Mouse (Mus musculus): ENCODE measurements at regions not wholly inside any gene's neighbourhood (a gene's known extent, or its start where the extent isn't known, plus 50 kb on each side); places are given as distances from the start of the nearest gene placed in this dataset.

DNA sequence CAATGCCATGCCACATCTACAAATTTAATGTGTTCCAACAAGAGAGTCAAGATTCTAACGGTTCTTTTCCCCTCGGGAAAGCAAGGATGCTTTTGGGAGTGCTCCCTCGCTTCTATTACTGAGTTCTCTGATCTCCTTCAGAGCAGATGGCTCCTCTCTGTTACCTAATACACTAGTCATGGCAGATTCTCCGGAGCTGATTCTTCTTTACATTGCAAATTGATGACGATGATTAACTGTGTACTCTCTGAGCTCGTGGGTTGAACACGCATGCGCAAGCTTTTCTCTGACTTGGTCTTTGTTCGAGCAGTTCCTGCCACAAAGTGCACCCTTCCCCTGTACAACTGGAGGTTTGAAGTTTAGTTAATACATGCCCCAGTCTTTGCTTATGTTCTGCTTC, 471.5 kb upstream of the Tenm4 start:
- DNase-seq (ENCODE audit: extremely low spot score in 1 of 2, low spot score in 2 of 2) = no peak
- Histone ChIP-seq H3K27ac (no peak overlapping the region), H3K4me3 (no peak overlapping the region)
- TF ChIP-seq CTCF (IDR thresholded peaks at IDR 0.05) = no peak
- intact Hi-C loops (cut with DNase I) = no loop called here

- DNase-seq (ENCODE audit: extremely low spot score in 1 of 2, low spot score in 2 of 2) = no peak
- Histone ChIP-seq H3K27ac (no peak overlapping the region), H3K4me3 (no peak overlapping the region)
- TF ChIP-seq CTCF (IDR thresholded peaks at IDR 0.05) = no peak
- intact Hi-C loops (cut with DNase I) = no loop called here
Measured at GRCm38 (mm10) chr7:95710088-95710487, 461.0 kb upstream of the Tenm4 start.

GRCm38 (mm10) chr7:95720083-95720482, 451.0 kb upstream of the Tenm4 start:
- intact Hi-C loops (cut with DNase I) = no loop called here
- DNase-seq (ENCODE audit: extremely low spot score in 1 of 2, low spot score in 2 of 2) = no peak
- H3K27ac ChIP-seq = no peak overlapping the region
- H3K4me3 ChIP-seq = no peak overlapping the region
- TF ChIP-seq CTCF (IDR thresholded peaks at IDR 0.05) = no peak

DNA sequence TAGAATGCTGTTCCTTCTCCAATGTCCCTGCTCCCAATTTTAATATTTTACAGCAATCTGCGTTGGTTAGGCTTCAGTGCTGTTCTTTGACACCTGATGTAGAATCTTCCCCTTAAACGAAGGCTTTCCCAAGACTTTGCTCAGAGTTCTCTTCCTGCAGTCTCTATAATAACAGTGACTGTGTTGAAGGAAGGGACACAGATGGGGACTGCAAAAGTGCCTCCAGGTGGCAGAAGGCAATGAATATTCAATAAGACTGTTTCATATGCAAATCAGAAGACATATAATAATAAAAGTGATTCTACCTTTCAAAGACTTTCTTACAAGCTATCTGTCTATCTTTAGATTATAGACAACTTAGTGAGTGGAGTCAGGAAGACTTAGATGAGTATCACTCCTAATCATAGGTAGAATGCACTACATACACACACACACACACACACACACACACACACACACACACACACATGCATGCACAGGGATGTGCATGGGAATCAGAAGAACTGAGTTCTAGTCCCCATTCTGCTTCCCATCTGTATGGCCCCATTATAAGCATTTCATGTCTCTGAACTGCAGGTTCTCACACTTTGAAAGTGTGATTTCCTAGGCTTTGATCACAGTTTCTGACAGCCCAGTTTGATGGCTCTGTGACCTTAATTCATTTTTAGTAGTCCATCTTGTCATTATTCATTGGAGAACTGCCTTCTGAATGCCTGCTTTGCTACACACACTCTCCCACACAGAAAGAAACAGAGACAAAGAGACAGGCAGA, 445.1 kb upstream of the Tenm4 start:
- H3K4me3 ChIP-seq = no peak overlapping the region
- TF ChIP-seq CTCF (IDR thresholded peaks at IDR 0.05) = no peak
- no peak overlapping the region for H3K27ac ChIP-seq
- intact Hi-C loops (cut with DNase I) = no loop called here
- DNase-seq (ENCODE audit: extremely low spot score in 1 of 2, low spot score in 2 of 2) = no peak

DNA sequence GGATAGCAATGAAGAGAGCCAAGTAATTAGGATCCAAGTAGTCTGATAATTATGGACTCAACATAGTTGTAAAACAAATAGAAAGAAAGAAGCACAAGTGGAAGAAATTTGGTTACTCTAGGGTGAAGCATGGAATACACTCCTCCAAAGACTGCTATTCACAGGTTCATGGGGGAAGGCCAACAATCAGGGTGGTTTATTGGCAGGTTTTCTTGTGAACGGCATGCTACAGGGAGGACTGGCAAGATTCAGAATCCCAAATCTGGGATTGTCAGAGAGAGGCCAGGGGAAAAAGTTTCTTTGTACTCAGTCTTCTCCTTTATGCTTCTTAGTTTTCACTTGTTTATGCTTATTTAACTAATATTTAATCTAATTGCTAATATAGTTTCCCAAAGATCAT, 437.2 kb upstream of the Tenm4 start:
- Histone ChIP-seq H3K27ac (no peak overlapping the region), H3K4me3 (no peak overlapping the region)
- intact Hi-C loops (cut with DNase I) = no loop called here
- no peak for TF ChIP-seq CTCF (IDR thresholded peaks at IDR 0.05)
- no peak for DNase-seq (ENCODE audit: extremely low spot score in 1 of 2, low spot score in 2 of 2)

DNA sequence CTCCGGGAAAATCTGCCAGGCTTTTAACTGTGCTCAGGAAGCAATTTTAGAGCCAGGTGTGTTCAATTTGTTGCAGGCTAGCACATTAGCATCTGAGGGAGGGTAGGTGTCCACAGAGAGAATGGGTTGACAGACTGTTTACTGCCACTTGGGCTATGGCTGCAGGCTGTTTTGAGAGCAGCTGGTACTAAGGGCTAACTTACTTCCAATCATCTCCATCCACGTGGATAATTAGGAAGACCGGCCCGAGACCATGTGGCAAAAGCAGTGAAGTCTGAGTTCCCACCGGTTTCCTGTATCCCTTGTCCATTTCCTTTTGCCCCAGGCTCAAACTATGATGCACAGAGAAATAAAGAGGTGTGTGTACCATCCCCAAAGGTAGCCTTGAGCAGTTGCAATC, 436.5 kb upstream of the Tenm4 start:
- DNase-seq (ENCODE audit: extremely low spot score in 1 of 2, low spot score in 2 of 2) = no peak
- Histone ChIP-seq H3K27ac (no peak overlapping the region), H3K4me3 (no peak overlapping the region)
- TF ChIP-seq CTCF (IDR thresholded peaks at IDR 0.05) = no peak
- intact Hi-C loops (cut with DNase I) = no loop called here

DNA sequence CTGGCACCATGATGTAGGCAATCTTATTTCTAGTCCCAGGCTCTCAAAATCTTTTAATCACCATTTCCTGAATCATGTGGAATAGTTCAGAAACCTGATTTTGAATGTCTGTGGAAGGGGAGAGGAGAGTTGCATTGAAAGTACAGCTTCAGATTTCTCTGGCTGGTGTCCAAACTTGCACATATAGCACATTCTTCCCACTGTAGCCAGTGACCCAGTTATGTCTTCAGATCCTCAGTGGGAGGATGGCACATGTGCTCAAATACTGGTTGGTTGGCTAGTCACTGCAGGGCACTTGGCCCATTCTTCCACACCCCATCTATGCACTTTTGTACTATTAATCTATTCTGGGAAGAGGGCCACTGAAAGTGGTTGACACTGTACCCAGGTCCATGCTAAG, 434.3 kb upstream of the Tenm4 start:
- no peak overlapping the region for H3K27ac ChIP-seq
- intact Hi-C loops (cut with DNase I) = no loop called here
- DNase-seq (ENCODE audit: extremely low spot score in 1 of 2, low spot score in 2 of 2) = no peak
- TF ChIP-seq CTCF (IDR thresholded peaks at IDR 0.05) = no peak
- H3K4me3 ChIP-seq = no peak overlapping the region

DNA sequence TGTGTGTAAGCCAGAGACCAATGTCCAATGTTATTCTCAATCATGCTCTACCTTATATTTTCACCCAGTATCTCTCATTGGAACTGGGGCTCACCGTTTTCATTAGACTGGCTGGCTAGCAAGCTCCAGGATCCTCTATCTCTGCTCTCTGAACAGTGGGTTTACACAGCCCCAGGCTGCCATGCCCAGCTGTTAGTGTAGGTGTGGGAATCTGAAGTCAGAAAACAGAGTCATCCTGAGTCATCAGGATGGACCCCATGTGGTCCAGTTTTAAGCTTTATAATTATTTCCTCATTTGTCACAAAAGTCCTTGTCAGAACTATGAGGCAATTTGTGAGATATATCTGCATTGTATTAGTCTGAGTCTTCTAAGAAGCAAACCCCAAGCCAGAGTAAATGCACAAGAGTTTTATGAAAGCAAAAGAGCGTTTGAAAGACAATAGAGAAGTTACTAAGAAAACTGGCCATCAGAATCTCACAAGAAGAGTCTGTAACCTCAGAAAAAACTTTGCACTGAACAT, 432.3 kb upstream of the Tenm4 start:
- no peak for TF ChIP-seq CTCF (IDR thresholded peaks at IDR 0.05)
- intact Hi-C loops (cut with DNase I) = no loop called here
- H3K27ac ChIP-seq = no peak overlapping the region
- DNase-seq (ENCODE audit: extremely low spot score in 1 of 2, low spot score in 2 of 2) = no peak
- H3K4me3 ChIP-seq = no peak overlapping the region

- intact Hi-C loops (cut with DNase I) = no loop called here
- no peak overlapping the region for H3K27ac ChIP-seq
- H3K4me3 ChIP-seq = no peak overlapping the region
- no peak for TF ChIP-seq CTCF (IDR thresholded peaks at IDR 0.05)
- no peak for DNase-seq (ENCODE audit: extremely low spot score in 1 of 2, low spot score in 2 of 2)
Measured at GRCm38 (mm10) chr7:95739779-95740178, 431.3 kb upstream of the Tenm4 start.

DNA sequence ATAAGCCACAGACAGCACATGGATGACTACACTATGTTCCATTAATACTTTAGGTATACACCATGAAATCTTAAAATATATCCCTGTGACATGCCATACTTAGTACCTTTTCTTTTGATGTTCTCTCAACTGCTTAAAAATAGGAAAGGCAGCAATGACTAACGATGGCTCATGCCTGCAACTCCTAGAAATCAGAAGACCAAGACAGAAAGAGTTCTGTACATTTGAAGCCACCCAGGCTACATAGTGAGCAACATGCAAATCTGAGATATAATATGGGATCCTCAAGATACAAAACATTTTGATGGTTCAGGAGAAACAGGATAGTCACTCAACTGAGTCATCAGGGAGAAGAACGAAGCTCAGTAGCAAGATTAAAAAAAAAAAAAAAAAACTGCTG, 412.7 kb upstream of the Tenm4 start:
- intact Hi-C loops (cut with DNase I) = no loop called here
- no peak for DNase-seq (ENCODE audit: extremely low spot score in 1 of 2, low spot score in 2 of 2)

DNA sequence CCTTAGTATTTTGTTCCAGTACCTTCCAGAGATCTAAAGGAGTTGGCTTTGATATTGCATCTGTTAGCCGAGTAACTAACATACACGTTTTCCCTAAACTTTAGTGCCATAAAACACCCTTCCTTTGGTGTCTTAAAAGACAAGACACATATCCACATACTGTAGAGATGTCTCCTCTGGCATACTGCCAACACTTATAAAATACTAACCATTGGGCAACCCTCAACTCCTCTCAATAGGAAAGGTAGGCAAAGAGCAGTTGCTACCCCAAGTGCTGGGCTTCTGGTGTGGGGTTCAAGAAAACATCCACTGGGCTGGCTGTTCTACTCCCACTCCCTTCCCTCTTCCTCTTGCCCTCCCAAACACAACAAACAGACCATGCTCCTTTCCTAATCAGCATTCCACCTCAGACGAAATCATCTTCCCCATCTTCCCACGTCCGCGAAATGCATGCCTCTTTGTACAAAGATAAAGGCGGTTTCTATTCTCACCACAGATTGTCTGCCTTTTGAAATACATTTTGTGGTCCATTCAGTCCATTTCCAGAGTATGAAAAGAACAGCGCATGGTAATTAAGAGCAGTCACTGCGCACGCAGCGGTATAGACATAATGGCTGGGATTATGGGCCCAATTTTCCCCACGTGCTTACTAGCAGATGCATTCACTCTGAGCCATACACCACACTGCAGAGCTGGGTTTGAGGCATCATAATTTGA, 409.9 kb upstream of the Tenm4 start:
- intact Hi-C loops (cut with DNase I) = loop anchor here (1.0 to 10.0 kb wide), 4 partner anchors 92 to 451 kb away; no protein-coding TSS in a partner anchor
- peak; percentile 13 to 36 for DNase-seq (ENCODE audit: extremely low spot score in 1 of 2, low spot score in 2 of 2)
- Histone ChIP-seq H3K27ac (0 out of 2 replicates have a peak overlapping the region, but pooled peaks have one; percentile 40), H3K4me3 (no peak overlapping the region)
- TF ChIP-seq CTCF (IDR thresholded peaks at IDR 0.05) = no peak

More for the DNA sequence above, 412.7 kb upstream of the Tenm4 start:
- TF ChIP-seq CTCF (IDR thresholded peaks at IDR 0.05) = no peak
- Histone ChIP-seq H3K4me3 (no peak overlapping the region), H3K27ac (no peak overlapping the region)

DNA sequence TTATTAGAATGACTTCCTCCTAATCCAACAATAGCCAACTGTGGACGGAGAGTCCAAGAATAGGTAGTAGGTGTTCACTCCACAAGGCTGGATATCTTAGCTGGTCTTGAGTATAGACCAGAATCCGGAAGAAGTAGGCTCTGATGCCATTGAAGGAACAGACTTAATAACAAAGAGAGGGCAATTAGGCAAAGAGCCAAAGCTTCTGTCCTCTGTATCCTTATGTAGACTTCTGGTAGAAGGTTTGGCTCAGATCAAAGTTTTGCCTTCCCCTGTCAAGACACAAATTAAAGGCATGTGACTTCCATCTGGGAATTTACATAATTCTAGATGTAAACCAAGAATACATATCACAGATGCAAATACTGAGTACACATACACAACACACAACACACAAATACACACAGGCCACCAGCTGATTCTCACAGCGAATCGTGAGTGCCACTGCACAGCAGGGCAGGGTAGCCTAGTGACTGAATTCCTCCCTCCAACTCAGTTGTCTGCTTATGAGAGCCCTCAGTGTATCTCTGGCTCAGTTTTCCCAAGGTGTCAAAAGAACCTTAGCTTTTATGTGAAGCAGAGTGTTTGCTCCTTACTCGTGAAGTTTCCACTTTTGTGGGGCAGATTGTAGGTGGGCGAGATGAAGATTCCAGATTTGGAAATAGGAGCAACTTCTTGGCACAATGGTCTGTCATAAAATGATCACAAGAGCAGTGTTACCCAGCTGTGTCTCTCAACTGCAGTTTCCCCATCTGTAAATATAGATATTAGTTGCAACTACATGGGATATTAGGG, 404.5 kb upstream of the Tenm4 start:
- peak overlapping the region; percentile 63 for H3K27ac ChIP-seq
- intact Hi-C loops (cut with DNase I) = loop anchor here (2.0 to 10.0 kb wide), 4 partner anchors 64 to 272 kb away; no protein-coding TSS in a partner anchor
- no peak for TF ChIP-seq CTCF (IDR thresholded peaks at IDR 0.05)
- DNase-seq (ENCODE audit: extremely low spot score in 1 of 2, low spot score in 2 of 2) = peak; percentile 41 to 54
- no peak overlapping the region for H3K4me3 ChIP-seq
